Mouse (Mus musculus) megakaryocyte, embryonic 14.5 days (primary cell): ENCODE data around the gene Nfe2l1.

Source experiments
- FLI1 ChIP-seq: IDR thresholded peaks from 2 replicates; pipeline ENCODE4 v1.6.1; 2012; ENCODE audit warnings: low read length, inconsistent platforms, mixed read lengths
- GATA1 ChIP-seq: IDR thresholded peaks from 3 replicates; pipeline ENCODE4 v1.6.1; 2012; ENCODE audit warnings: mixed read lengths, low read length, inconsistent platforms, borderline replicate concordance

DNA sequence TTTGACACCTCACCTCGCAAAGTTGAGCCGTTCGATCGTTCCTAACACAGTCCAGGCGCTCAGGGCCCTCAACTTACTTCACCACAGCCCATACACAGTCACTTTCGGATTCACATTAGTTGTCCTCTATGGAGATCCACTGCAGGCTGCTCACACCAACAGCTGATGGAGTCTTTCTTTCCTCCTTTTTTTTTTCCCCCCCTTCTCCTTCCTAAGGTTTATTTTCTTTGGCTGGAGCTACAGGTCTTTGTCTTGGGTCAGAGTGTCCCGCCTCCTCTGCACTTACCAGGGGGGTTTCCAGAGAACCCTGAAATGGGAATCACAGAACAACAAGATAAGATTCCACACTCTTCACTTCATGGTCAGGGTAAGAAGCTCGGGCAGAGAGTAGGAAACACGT lies 1.9 kb downstream of the Nfe2l1 start:
- TF ChIP-seq GATA1 (no peak), FLI1 (no peak)
